Mouse (Mus musculus) intestine, embryonic 14.5 days (tissue): ENCODE data around the gene A030005K14Rik. TPM values are rescaled to one million over a fixed set of nuclear protein-coding genes. Genes with fewer than 3 reads are reported as not detected.

ENCODE experiments used
- ATAC-seq: fragments of 200-750 bp; cut with Nextera tagmentation; replicated peaks from 2 replicates; pipeline ENCODE4 v1.8.0; 2017; ENCODE audit warnings: low read depth, moderate number of reproducible peaks, moderate TSS enrichment, moderate library complexity; ENCODE audit not compliant: low FRiP score, low TSS enrichment
- DNase-seq: peaks from one replicate; pipeline ENCODE4 v3.0.0-alpha.2; 2018; ENCODE audit warnings: low spot score
- H3K27ac ChIP-seq: fragments of 300-500 bp; sonication (generic); 2 replicates; pipeline ENCODE4 v1.5.1; 2014; ENCODE audit warnings: low read depth, mild to moderate bottlenecking, control low read depth
- H3K27me3 ChIP-seq: fragments of 300-500 bp; sonication (generic); replicated peaks from 2 replicates; pipeline ENCODE4 v1.6.1; 2014; ENCODE audit warnings: low read length, control low read depth; ENCODE audit not compliant: control insufficient read depth, insufficient read depth
- H3K36me3 ChIP-seq: fragments of 300-500 bp; sonication (generic); 2 replicates; pipeline ENCODE4 v1.6.1; 2014; ENCODE audit warnings: low read length, control low read depth; ENCODE audit not compliant: control insufficient read depth, insufficient read depth
- H3K4me1 ChIP-seq: fragments of 300-500 bp; sonication (generic); replicated peaks from 2 replicates; pipeline ENCODE4 v1.6.1; 2014; ENCODE audit warnings: low read length, control low read depth, mixed read lengths; ENCODE audit not compliant: control insufficient read depth, insufficient read depth
- H3K4me2 ChIP-seq: fragments of 300-500 bp; sonication (generic); 2 replicates; pipeline ENCODE4 v1.6.1; 2014; ENCODE audit warnings: low read length
- H3K4me3 ChIP-seq: fragments of 300-500 bp; sonication (generic); 2 replicates; pipeline ENCODE4 v1.5.1; 2014; ENCODE audit warnings: low read depth, low read length, control low read depth, mixed read lengths
- H3K9ac ChIP-seq: fragments of 300-500 bp; sonication (generic); 2 replicates; pipeline ENCODE4 v1.6.1; 2014; ENCODE audit warnings: mild to moderate bottlenecking, low read length
- H3K9me3 ChIP-seq: fragments of 300-500 bp; sonication (generic); 2 replicates; pipeline ENCODE4 v1.6.1; 2016; ENCODE audit warnings: low read length, control low read depth; ENCODE audit not compliant: control insufficient read depth
- WGBS: fragments of 180-500 bp; shearing (Covaris S2); extraction: QIAGEN DNeasy Blood & Tissue Kit; methylation state at CpG from one replicate; pipeline ENCODE4 v1.1.7; 2014; 5-methylcytosine and 5-hydroxymethylcytosine counted together
- polyA plus RNA-seq: library from polyadenylated mRNA; unstranded; fragments of >200 nt; fragmentation: Nextera tagmentation; extraction: Ambion mirVana; gene quantifications from 2 replicates; pipeline ENCODE4 v1.2.1, GENCODE M21; 2014

Gene A030005K14Rik
- polyA plus RNA-seq, 1 experiment from 2014 or later = not detected

- no peaks in the 10 kb centered on the region for H3K9me3 ChIP-seq
- no peaks in the 10 kb centered on the region for H3K36me3 ChIP-seq
- H3K27me3 ChIP-seq = no peaks in the 10 kb centered on the region
- no peak for DNase-seq
- H3K4me1 ChIP-seq = no peaks in the 10 kb centered on the region
- no peak overlapping the region for H3K4me3 ChIP-seq
- WGBS = 59% methylated on average over 1 of the region's 1 CpGs
- H3K4me2 ChIP-seq = no peak overlapping the region
- H3K9ac ChIP-seq = no peak overlapping the region
- H3K27ac ChIP-seq = no peak overlapping the region
- ATAC-seq = no peak
Observed at GRCm38 (mm10) chr1:83016556-83016955, 42.6 kb downstream of the A030005K14Rik start.

GRCm38 (mm10) chr1:83015329-83015879 is 43.8 kb downstream of the A030005K14Rik start:
- no peak overlapping the region for H3K4me3 ChIP-seq
- no peaks in the 10 kb centered on the region for H3K36me3 ChIP-seq
- 74% methylated on average over 10 of the region's 10 CpGs for WGBS
- no peak overlapping the region for H3K9ac ChIP-seq
- DNase-seq (no peak), ATAC-seq (no peak)
- H3K4me2 ChIP-seq = no peak overlapping the region
- H3K9me3 ChIP-seq = no peaks in the 10 kb centered on the region
- H3K27ac ChIP-seq = no peak overlapping the region
- H3K4me1 ChIP-seq = no peaks in the 10 kb centered on the region
- H3K27me3 ChIP-seq = no peaks in the 10 kb centered on the region

- 86% methylated on average over 3 of the region's 3 CpGs for WGBS
- Histone ChIP-seq H3K27me3 (no peaks in the 10 kb centered on the region), H3K9ac (no peak overlapping the region), H3K36me3 (no peaks in the 10 kb centered on the region), H3K27ac (no peak overlapping the region), H3K9me3 (no peaks in the 10 kb centered on the region), H3K4me1 (no peaks in the 10 kb centered on the region), H3K4me2 (no peak overlapping the region), H3K4me3 (no peak overlapping the region)
- no peak for ATAC-seq
- no peak for DNase-seq
Observed at GRCm38 (mm10) chr1:83014477-83014876, 44.7 kb downstream of the A030005K14Rik start.

Other genes starting within 250 kb of the A030005K14Rik start
- gene Agfg1, start 219.9 kb downstream of the A030005K14Rik start, polyA plus RNA-seq = 46.9 and 47.1 TPM in 2 replicates
- 0.23 TPM in 1 of 2 replicates, not detected in the other for gene A030005L19Rik, start 146.1 kb downstream of the A030005K14Rik start, polyA plus RNA-seq
- gene A030014E15Rik, start 134.5 kb downstream of the A030005K14Rik start, polyA plus RNA-seq = not detected in 2 replicates
- not detected in 2 replicates for gene Gm6217, start 128.0 kb downstream of the A030005K14Rik start, polyA plus RNA-seq
- not detected in 2 replicates for gene A030003K21Rik, start 116.0 kb downstream of the A030005K14Rik start, polyA plus RNA-seq
- not detected in 2 replicates for gene Gm7544, start 103.4 kb downstream of the A030005K14Rik start, polyA plus RNA-seq
- not detected in 2 replicates for gene Gm47955, start 99.1 kb downstream of the A030005K14Rik start, polyA plus RNA-seq
- gene Gm47959, start 58.8 kb downstream of the A030005K14Rik start, polyA plus RNA-seq = not detected in 2 replicates
- 0.34 and 0.49 TPM in 2 replicates for gene Slc19a3, start 20.9 kb downstream of the A030005K14Rik start, polyA plus RNA-seq
- gene Krtap28-10, start 16.9 kb downstream of the A030005K14Rik start, polyA plus RNA-seq = not detected in 2 replicates
- gene Gm47969, start 14.4 kb downstream of the A030005K14Rik start, polyA plus RNA-seq = not detected in 2 replicates
- gene Krtap28-13, start 1.6 kb upstream of the A030005K14Rik start, polyA plus RNA-seq = not detected in 2 replicates
- gene Ccl20, start 57.4 kb upstream of the A030005K14Rik start, polyA plus RNA-seq = 3.4 and 3.7 TPM in 2 replicates
- gene Daw1, start 100.4 kb upstream of the A030005K14Rik start, polyA plus RNA-seq = 0.22 TPM in 1 of 2 replicates, not detected in the other